Mouse (Mus musculus): ENCODE measurements around the gene Grb10.

Grb10 gene

GRCm38 (mm10) chr11:12038470-12038985 lies at the start of gene Grb10:
Grb10 (minus strand) TSS chr11:12038683.
- no peak for DNase-seq (ENCODE audit: low read depth, low spot score)

- DNase-seq (ENCODE audit: low read depth, low spot score) = no peak
Observed at GRCm38 (mm10) chr11:12081638-12082037, 43.2 kb upstream of the Grb10 start.

- no peak for DNase-seq (ENCODE audit: low read depth, low spot score)
Observed at GRCm38 (mm10) chr11:12079231-12079630, 40.7 kb upstream of the Grb10 start.

DNA sequence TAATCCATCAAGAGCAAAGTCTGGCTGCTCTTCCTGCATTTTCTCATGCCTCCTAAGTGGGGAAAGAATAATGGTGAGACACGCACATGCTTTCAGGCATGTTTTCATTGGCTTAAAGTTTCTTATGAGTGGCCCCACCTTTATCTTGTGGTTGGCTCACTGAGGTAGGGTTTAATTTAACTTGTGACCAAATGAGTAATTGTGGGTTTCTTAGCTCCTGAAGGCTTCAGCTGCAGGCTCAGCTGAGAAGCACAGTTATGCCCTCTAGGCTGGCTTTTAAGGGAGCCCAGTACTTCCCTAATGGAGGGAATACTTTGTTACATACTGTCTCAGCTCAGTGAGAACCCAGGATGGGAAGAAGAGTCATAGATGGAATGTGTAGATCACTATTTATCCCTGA lies 37.0 kb upstream of the Grb10 start:
- no peak for DNase-seq (ENCODE audit: low read depth, low spot score)

- DNase-seq (ENCODE audit: low read depth, low spot score) = no peak
Observed at GRCm38 (mm10) chr11:12073394-12074226, 35.1 kb upstream of the Grb10 start.

GRCm38 (mm10) chr11:12072322-12072721 lies 33.8 kb upstream of the Grb10 start:
- no peak for DNase-seq (ENCODE audit: low read depth, low spot score)

DNA sequence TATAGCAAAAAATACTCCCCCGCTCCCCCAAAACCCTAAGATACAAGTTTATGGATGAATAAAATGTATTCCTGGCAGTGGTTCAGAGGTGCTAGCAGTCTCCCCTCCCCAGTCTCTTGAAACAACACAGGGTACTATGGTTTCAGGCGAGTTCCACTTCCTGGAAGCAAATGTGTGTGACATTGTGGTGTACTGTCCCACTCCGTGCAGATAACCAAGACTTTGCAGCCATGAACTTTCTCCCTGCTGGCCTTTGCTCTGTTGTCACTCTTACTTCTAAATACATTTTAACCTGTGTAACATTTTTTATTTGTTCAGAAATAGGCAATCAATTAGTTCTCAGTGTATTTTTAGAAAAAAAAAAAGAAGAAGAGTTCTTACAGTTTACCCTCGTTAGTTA lies 20.5 kb upstream of the Grb10 start:
- DNase-seq (ENCODE audit: low read depth, low spot score) = no peak

DNA sequence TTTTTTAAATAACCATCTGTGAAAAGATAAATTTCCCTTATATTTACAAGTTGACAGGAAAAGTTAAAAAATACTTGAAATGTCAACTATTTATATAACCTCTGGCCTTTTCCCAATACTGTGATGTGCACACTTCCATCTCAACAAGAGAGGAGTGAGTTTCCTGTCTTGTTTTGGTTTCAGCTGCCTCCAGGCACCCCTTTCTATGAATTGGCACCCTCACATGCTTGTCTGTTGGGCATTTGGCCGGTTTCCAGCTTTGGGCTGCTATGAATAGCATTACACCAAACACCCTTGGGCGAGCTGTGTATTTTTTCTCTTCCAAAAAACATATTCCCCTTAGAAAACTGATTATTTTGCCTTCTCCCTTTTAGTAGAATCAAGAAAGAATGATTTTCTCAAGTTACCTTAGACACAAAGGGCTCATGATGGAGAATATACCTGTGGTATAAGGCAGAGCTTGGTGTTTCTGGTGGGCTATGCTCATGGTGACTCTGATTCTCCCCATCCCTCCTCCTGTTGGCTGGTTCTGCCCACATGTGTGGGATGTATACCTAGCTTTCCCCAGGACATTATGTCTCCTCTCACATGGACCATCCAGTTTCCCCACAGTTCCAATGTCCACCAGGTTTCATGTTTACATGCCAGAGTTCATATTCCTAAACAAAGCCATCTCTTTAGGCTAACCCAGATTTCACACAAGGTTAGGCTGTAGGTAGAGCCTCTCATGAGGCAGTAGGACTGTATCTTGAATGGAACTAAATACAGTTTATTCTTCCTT lies 10.3 kb upstream of the Grb10 start:
- DNase-seq (ENCODE audit: low read depth, low spot score) = no peak

- DNase-seq (ENCODE audit: low read depth, low spot score) = no peak
Observed at GRCm38 (mm10) chr11:12048135-12048534, 9.7 kb upstream of the Grb10 start.

GRCm38 (mm10) chr11:12044245-12044644 lies 5.8 kb upstream of the Grb10 start:
- DNase-seq (ENCODE audit: low read depth, low spot score) = no peak

- DNase-seq (ENCODE audit: low read depth, low spot score) = no peak
Observed at GRCm38 (mm10) chr11:12041787-12042186, 3.3 kb upstream of the Grb10 start.

DNA sequence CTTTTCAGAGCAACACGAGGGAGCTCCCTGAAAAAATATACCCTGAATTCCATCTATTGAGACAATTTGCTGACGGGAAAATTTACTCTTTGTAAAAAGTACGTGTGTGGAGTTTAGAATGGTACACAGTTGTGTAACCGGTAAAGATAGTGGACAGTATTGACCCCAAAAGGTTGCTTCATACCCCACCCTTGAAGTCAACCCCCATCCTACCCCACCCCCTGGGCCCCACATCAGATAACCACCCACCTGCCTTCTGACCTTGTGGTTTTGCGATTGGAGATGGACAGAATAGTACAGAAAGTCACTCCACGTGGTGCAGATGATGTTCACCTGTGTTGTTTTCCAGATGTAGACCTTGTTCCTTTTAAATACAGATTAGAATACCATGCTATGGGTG lies 2.9 kb upstream of the Grb10 start:
- no peak for DNase-seq (ENCODE audit: low read depth, low spot score)

- DNase-seq (ENCODE audit: low read depth, low spot score) = no peak
Observed at GRCm38 (mm10) chr11:12040391-12040790, 1.9 kb upstream of the Grb10 start.

- DNase-seq (ENCODE audit: low read depth, low spot score) = no peak
Observed at GRCm38 (mm10) chr11:12039748-12040147, 1.3 kb upstream of the Grb10 start.

GRCm38 (mm10) chr11:12039098-12039497 lies 615 bp upstream of the Grb10 start:
- no peak for DNase-seq (ENCODE audit: low read depth, low spot score)

- DNase-seq (ENCODE audit: low read depth, low spot score) = peak; percentile 47
Observed at GRCm38 (mm10) chr11:12037689-12038469, 604 bp downstream of the Grb10 start.

DNA sequence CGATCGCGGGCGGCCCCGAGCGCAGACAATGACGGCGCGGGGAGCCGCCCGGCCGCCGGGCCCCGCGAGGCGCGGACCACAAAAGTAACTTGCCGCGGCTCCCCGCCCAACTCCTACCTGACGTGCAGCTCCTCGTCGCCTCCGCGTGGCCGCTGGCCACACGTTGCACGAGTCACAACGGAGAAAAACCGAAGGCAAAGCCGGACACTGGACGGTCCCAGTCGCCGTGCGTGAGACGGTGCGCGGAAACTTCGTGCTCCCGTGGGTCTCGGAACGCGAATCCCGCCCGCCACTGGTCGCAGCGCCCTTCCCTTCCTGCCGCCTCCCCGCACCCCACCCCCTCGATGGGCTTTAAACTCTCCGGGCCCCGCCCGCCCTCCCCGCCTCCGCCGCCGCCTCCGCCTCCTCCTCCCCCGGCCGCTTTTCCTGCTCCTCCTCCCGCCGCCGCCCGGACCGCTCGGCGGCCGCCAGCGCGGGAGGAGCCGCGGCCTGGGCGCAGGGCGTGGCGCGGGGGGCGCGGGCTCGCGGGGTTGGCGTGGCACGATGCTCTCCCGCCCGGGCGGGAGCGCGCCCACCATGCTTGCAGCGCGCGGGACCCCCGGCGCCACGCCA lies 1.3 kb downstream of the Grb10 start:
- DNase-seq (ENCODE audit: low read depth, low spot score) = peak; percentile 46

GRCm38 (mm10) chr11:12035916-12036910 lies 2.3 kb downstream of the Grb10 start:
- DNase-seq (ENCODE audit: low read depth, low spot score) = peak; percentile 43

DNA sequence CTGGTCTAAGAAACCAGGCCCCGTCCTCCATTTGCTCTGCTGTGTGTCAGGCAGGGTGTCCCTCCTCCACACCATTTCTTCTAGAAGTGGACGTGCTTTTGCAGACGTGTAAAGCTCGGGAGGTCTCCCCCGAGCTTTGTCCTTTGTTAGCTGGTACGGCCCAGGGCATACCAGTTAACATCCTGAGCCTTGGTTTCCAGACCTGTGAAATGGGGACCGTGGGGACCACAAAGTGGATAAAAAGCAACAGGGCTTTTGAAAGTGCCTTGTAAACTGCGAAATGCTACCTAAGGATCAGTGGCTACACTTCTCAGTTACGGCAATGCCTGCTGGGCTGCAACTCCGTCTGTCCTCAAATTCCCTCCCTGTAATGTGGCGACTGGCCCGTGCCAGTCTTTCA lies 3.2 kb downstream of the Grb10 start:
- peak; percentile 9 for DNase-seq (ENCODE audit: low read depth, low spot score)

- DNase-seq (ENCODE audit: low read depth, low spot score) = no peak
Observed at GRCm38 (mm10) chr11:12034781-12035180, 3.7 kb downstream of the Grb10 start.
